Mouse (Mus musculus): ENCODE measurements at regions not wholly inside any gene's neighbourhood (a gene's known extent, or its start where the extent isn't known, plus 50 kb on each side); places are given as distances from the start of the nearest gene placed in this dataset.

DNA sequence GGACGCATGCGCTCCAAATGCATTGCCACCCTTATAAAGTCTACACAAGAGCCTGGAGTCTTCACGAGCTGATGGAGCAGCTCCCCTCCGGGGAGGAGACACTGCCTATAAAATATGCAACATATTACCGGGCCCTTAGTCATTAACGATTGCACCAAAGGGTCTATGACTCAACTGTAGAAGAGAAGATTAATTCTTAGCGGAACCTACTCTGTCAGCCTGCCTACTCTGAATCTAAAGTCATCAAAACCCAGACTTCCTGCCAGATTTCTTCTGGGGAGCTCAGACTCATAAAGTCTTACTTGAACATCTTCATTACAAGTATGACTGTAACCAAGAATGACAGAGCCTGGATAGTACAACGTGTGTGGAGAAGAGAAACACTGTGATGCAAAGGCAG, 237.2 kb upstream of the 1700056E22Rik start:
- no peaks in the 10 kb centered on the region for H3K27me3 ChIP-seq (ENCODE audit: control insufficient read depth, insufficient read depth, insufficient read length)
- H3ac ChIP-seq (ENCODE audit: control insufficient read depth, insufficient read length, low read depth) = no peak overlapping the region
- H3K79me2 ChIP-seq (ENCODE audit: control insufficient read depth, insufficient read depth) = no peaks in the 10 kb centered on the region
- TF ChIP-seq CEBPB (IDR thresholded peaks at IDR 0.05; ENCODE audit: low read depth) (peak; percentile 76), MAX (IDR thresholded peaks at IDR 0.05) (no peak), MYOG (IDR thresholded peaks at IDR 0.05; ENCODE audit: control insufficient read depth, extremely low read depth, insufficient read length) (no peak), MYOD1 (IDR thresholded peaks at IDR 0.05; ENCODE audit: control insufficient read depth, insufficient read length, low read depth) (no peak), FOSL1 (IDR thresholded peaks at IDR 0.05; ENCODE audit: insufficient read depth, low read length, poor library complexity, severe bottlenecking) (peak; percentile 58), CTCF (IDR thresholded peaks at IDR 0.05; ENCODE audit: control insufficient read depth, insufficient read depth, insufficient read length) (no peak), USF1 (IDR thresholded peaks at IDR 0.05; ENCODE audit: low read depth) (no peak)
- no peaks in the 10 kb centered on the region for H3K79me3 ChIP-seq (ENCODE audit: low read depth)
- no peaks in the 10 kb centered on the region for H3K36me3 ChIP-seq (ENCODE audit: control insufficient read depth, insufficient read depth)
- H3K4me3 ChIP-seq (ENCODE audit: insufficient read depth, poor library complexity, severe bottlenecking) = no peak overlapping the region

DNA sequence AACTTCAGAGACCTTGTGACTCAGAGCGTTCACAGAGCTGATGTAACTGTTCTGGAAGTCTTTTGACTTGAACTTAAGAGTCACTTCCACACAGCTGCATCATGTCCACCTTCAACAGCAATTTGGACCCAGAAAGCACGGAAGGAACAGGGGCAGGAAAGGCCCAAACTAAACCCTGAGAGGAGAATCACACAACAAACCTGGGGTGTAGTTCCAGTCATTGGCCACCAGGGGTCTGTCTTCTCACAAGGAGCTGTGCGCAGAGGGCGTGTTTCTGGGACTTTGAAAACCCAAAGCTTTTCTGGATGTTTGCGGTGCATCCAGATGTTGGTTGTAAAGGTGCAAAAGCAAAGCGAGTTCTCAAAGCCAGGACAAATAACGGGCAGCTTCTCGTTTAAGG, 231.9 kb upstream of the 1700056E22Rik start:
- Histone ChIP-seq H3K79me3 (ENCODE audit: low read depth) (no peaks in the 10 kb centered on the region), H3K79me2 (ENCODE audit: control insufficient read depth, insufficient read depth) (no peaks in the 10 kb centered on the region), H3ac (ENCODE audit: control insufficient read depth, insufficient read length, low read depth) (no peak overlapping the region), H3K4me3 (ENCODE audit: insufficient read depth, poor library complexity, severe bottlenecking) (no peak overlapping the region), H3K27me3 (ENCODE audit: control insufficient read depth, insufficient read depth, insufficient read length) (no peaks in the 10 kb centered on the region), H3K36me3 (ENCODE audit: control insufficient read depth, insufficient read depth) (no peaks in the 10 kb centered on the region)
- TF ChIP-seq CTCF (IDR thresholded peaks at IDR 0.05; ENCODE audit: control insufficient read depth, insufficient read depth, insufficient read length) (peak; percentile 70), FOSL1 (IDR thresholded peaks at IDR 0.05; ENCODE audit: insufficient read depth, low read length, poor library complexity, severe bottlenecking) (no peak), MYOD1 (IDR thresholded peaks at IDR 0.05; ENCODE audit: control insufficient read depth, insufficient read length, low read depth) (no peak), CEBPB (IDR thresholded peaks at IDR 0.05; ENCODE audit: low read depth) (no peak), MYOG (IDR thresholded peaks at IDR 0.05; ENCODE audit: control insufficient read depth, extremely low read depth, insufficient read length) (no peak), USF1 (IDR thresholded peaks at IDR 0.05; ENCODE audit: low read depth) (no peak), MAX (IDR thresholded peaks at IDR 0.05) (peak; percentile 33)

DNA sequence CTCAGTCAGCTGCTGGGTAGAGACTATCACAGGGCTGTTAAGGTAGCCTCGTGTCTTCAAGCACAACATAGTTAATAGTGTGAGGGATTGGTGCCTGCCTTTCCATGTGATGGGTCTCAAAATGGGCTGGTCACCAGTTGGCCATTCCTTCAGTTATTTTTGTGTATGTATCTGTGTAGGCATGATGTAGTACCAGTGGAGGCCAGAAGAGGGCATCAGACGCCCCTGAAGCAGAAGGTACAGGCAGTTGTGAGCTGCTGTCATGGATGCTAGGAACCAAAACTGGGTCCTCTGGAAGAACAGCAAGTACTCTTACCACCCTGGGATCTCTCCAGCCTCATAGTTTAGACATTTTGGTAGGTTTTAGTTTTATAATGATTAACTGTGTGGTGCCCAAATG, 228.9 kb upstream of the 1700056E22Rik start:
- no peaks in the 10 kb centered on the region for H3K36me3 ChIP-seq (ENCODE audit: control insufficient read depth, insufficient read depth)
- no peaks in the 10 kb centered on the region for H3K79me2 ChIP-seq (ENCODE audit: control insufficient read depth, insufficient read depth)
- TF ChIP-seq CTCF (IDR thresholded peaks at IDR 0.05; ENCODE audit: control insufficient read depth, insufficient read depth, insufficient read length) = no peak
- TF ChIP-seq CEBPB (IDR thresholded peaks at IDR 0.05; ENCODE audit: low read depth) = no peak
- TF ChIP-seq MAX (IDR thresholded peaks at IDR 0.05) = no peak
- no peak for TF ChIP-seq USF1 (IDR thresholded peaks at IDR 0.05; ENCODE audit: low read depth)
- TF ChIP-seq MYOD1 (IDR thresholded peaks at IDR 0.05; ENCODE audit: control insufficient read depth, insufficient read length, low read depth) = no peak
- TF ChIP-seq FOSL1 (IDR thresholded peaks at IDR 0.05; ENCODE audit: insufficient read depth, low read length, poor library complexity, severe bottlenecking) = no peak
- TF ChIP-seq MYOG (IDR thresholded peaks at IDR 0.05; ENCODE audit: control insufficient read depth, extremely low read depth, insufficient read length) = no peak
- H3K79me3 ChIP-seq (ENCODE audit: low read depth) = no peaks in the 10 kb centered on the region
- H3K4me3 ChIP-seq (ENCODE audit: insufficient read depth, poor library complexity, severe bottlenecking) = no peak overlapping the region
- H3K27me3 ChIP-seq (ENCODE audit: control insufficient read depth, insufficient read depth, insufficient read length) = no peaks in the 10 kb centered on the region
- H3ac ChIP-seq (ENCODE audit: control insufficient read depth, insufficient read length, low read depth) = no peak overlapping the region

DNA sequence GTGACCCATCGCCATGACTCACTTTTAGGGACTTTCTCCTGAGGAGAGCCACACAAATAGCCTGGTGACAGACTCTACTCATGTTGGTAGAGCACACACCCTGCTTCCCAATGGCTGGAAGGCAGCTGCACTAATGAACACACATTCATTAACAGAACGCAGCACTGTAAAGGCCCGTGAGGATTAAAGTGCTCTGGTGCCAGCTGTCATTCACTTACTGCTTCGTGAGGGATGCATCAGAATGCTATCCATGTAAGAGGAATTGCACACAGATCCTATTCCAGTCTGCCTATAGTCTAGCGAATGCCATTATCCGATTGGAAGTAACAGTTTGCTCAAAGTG, 227.3 kb upstream of the 1700056E22Rik start:
- peak; percentile 0 for TF ChIP-seq MYOD1 (IDR thresholded peaks at IDR 0.05; ENCODE audit: control insufficient read depth, insufficient read length, low read depth)
- no peak for TF ChIP-seq CEBPB (IDR thresholded peaks at IDR 0.05; ENCODE audit: low read depth)
- H3K79me3 ChIP-seq (ENCODE audit: low read depth) = no peaks in the 10 kb centered on the region

DNA sequence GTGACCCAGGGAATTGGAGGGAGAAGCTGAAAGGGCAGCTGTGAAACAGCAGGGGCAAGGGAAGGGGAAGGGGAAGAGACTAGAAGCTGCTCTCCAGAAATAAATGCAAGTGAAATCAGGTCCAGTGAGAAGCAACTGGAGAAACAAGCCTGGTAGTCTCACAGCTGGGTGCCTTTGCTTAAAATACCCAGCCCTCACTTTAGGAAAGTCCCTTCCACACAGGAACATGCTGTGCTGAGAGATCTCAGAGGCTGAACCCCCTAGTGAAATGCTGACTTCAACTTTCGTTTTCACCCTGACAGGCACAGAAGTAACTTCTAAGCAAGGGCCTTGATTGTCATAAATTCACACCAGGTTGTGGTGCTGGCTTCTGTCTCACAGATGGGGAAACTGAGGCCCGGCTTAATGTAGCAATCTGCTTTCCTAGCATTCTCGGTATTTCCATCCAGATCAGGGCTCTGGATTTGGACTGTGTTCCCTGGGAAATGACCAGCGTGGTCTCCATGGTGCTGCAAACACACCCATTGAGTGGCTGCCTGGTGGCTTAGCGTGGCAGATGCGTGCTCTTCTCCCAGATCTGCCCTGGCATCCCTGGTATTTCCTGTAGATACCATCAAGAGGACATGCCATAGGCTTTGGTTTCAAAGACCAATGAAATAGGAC, 226.8 kb upstream of the 1700056E22Rik start:
- peak overlapping the region; percentile 33 for H3ac ChIP-seq (ENCODE audit: control insufficient read depth, insufficient read length, low read depth)
- TF ChIP-seq FOSL1 (IDR thresholded peaks at IDR 0.05; ENCODE audit: insufficient read depth, low read length, poor library complexity, severe bottlenecking) (peak; percentile 76), MAX (IDR thresholded peaks at IDR 0.05) (peak; percentile 64), MYOD1 (IDR thresholded peaks at IDR 0.05; ENCODE audit: control insufficient read depth, insufficient read length, low read depth) (peak; percentile 60), CEBPB (IDR thresholded peaks at IDR 0.05; ENCODE audit: low read depth) (no peak)
- no peaks in the 10 kb centered on the region for H3K36me3 ChIP-seq (ENCODE audit: control insufficient read depth, insufficient read depth)
- no peak overlapping the region for H3K4me3 ChIP-seq (ENCODE audit: insufficient read depth, poor library complexity, severe bottlenecking)
- H3K79me2 ChIP-seq (ENCODE audit: control insufficient read depth, insufficient read depth) = no peaks in the 10 kb centered on the region
- no peaks in the 10 kb centered on the region for H3K79me3 ChIP-seq (ENCODE audit: low read depth)
- H3K27me3 ChIP-seq (ENCODE audit: control insufficient read depth, insufficient read depth, insufficient read length) = no peaks in the 10 kb centered on the region

More for the DNA sequence above, 227.3 kb upstream of the 1700056E22Rik start:
- no peak overlapping the region for H3ac ChIP-seq (ENCODE audit: control insufficient read depth, insufficient read length, low read depth)
- H3K27me3 ChIP-seq (ENCODE audit: control insufficient read depth, insufficient read depth, insufficient read length) = no peaks in the 10 kb centered on the region
- no peaks in the 10 kb centered on the region for H3K36me3 ChIP-seq (ENCODE audit: control insufficient read depth, insufficient read depth)
- H3K4me3 ChIP-seq (ENCODE audit: insufficient read depth, poor library complexity, severe bottlenecking) = no peak overlapping the region
- H3K79me2 ChIP-seq (ENCODE audit: control insufficient read depth, insufficient read depth) = no peaks in the 10 kb centered on the region

DNA sequence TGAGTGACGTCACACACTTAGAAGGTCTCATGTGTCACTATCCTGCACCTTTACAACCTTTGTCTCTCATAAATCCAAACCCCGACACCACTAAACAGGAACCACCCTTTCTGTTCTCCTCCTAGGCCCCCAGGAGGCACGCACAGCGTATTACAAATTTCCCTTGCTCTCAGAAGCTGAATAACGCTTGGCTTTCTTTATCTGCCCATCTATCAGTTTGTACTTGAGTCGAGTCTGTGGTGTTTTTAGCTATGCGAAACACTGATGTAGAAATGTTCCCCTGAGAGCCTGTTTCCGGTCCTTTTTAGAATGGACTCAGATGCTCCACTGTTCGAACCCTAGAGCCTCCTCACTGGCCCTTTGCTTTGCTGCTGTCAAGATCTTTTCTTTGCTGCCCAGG, 225.8 kb upstream of the 1700056E22Rik start:
- TF ChIP-seq MYOD1 (IDR thresholded peaks at IDR 0.05; ENCODE audit: control insufficient read depth, insufficient read length, low read depth) = no peak
- no peak for TF ChIP-seq CTCF (IDR thresholded peaks at IDR 0.05; ENCODE audit: control insufficient read depth, insufficient read depth, insufficient read length)
- TF ChIP-seq MAX (IDR thresholded peaks at IDR 0.05) = no peak
- no peak for TF ChIP-seq FOSL1 (IDR thresholded peaks at IDR 0.05; ENCODE audit: insufficient read depth, low read length, poor library complexity, severe bottlenecking)
- no peak for TF ChIP-seq CEBPB (IDR thresholded peaks at IDR 0.05; ENCODE audit: low read depth)
- TF ChIP-seq MYOG (IDR thresholded peaks at IDR 0.05; ENCODE audit: control insufficient read depth, extremely low read depth, insufficient read length) = no peak
- no peak for TF ChIP-seq USF1 (IDR thresholded peaks at IDR 0.05; ENCODE audit: low read depth)
- Histone ChIP-seq H3ac (ENCODE audit: control insufficient read depth, insufficient read length, low read depth) (no peak overlapping the region), H3K4me3 (ENCODE audit: insufficient read depth, poor library complexity, severe bottlenecking) (no peak overlapping the region), H3K27me3 (ENCODE audit: control insufficient read depth, insufficient read depth, insufficient read length) (no peaks in the 10 kb centered on the region), H3K79me3 (ENCODE audit: low read depth) (no peaks in the 10 kb centered on the region), H3K79me2 (ENCODE audit: control insufficient read depth, insufficient read depth) (no peaks in the 10 kb centered on the region), H3K36me3 (ENCODE audit: control insufficient read depth, insufficient read depth) (no peaks in the 10 kb centered on the region)

All from C2C12 (cell line).